8 mouse cellular contexts compared by ENCODE assay signal in the genomic region with DNA sequence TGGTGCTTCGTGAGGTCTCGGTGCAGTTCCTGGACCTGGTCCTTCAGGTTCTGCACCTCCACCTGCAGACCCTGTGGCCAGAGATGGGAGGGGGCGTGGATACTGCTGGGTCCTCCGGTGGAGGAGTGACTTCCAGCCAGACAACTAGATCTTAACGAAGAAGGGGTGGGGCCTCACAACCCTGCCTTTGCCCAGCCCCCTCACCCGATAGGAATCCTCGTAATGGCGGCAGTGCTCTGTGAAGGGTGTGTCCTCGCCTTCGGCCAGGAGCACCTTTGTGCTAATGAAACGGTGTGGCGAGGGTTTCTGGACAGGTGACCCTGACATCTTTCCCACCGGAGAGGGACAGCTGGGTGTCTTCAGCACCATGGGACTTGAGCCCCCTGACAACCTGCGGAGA. TPM values are rescaled to one million over a fixed set of nuclear protein-coding genes. Genes with fewer than 3 reads are reported as not detected.
DNase-seq lines count a peak whose midpoint lies in the region; ATAC-seq and TF ChIP-seq lines count a peak whose summit lies in the region.
"Had no signal": no experiment of that assay in that cellular context is flagged by ENCODE, and none has a peak within 500 bp of the region (broad histone marks: within the 10 kb centered on the region; RNA-seq: fewer than 3 reads in every experiment).

No protein-coding gene starts in this region.

- no peaks in the 10 kb centered on the region for H3K9me3 ChIP-seq in lung, embryonic 16.5 days (ENCODE audit: control insufficient read depth, low read length)
- H3K9me3 ChIP-seq in forebrain, embryonic 14.5 days (replicated peaks; ENCODE audit: control insufficient read depth, low read length) = no peaks in the 10 kb centered on the region
- no peaks in the 10 kb centered on the region for H3K9me3 ChIP-seq in limb, embryonic 12.5 days
- H3K9me3 ChIP-seq in stomach, postnatal 0 days (ENCODE audit: control insufficient read depth, low read length) = no peaks in the 10 kb centered on the region

- peak overlapping the region; percentile 9; the same call in 1 of the 2 replicates for H3K4me3 ChIP-seq in lung, embryonic 16.5 days (ENCODE audit: low read length)
- 0 out of 2 replicates have a peak overlapping the region, but pooled peaks have one; percentile 24 for H3K4me3 ChIP-seq in forebrain, embryonic 14.5 days (ENCODE audit: low read depth, low read length)
- H3K4me3 ChIP-seq in limb, embryonic 12.5 days (replicated peaks) = peak overlapping the region; percentile 39
- H3K4me3 ChIP-seq in stomach, postnatal 0 days (ENCODE audit: low read depth, low read length) = peak overlapping the region; percentile 4; the same call in 1 of the 2 replicates

- ATAC-seq in lung, embryonic 16.5 days (ENCODE audit: low read depth) = no peak
- ATAC-seq in forebrain, embryonic 14.5 days = no peak
- no peak for ATAC-seq in limb, embryonic 12.5 days (ENCODE audit: insufficient number of reproducible peaks, insufficient read depth, low FRiP score, low TSS enrichment, low read depth)
- no peak for ATAC-seq in stomach, postnatal 0 days (ENCODE audit: low FRiP score, low TSS enrichment)

- no peaks in the 10 kb centered on the region for H3K36me3 ChIP-seq in lung, embryonic 16.5 days (ENCODE audit: control insufficient read depth, insufficient read depth, low read length)
- peaks cover 11% of the 10 kb centered on the region; the same call in 1 of the 2 replicates for H3K36me3 ChIP-seq in forebrain, embryonic 14.5 days (ENCODE audit: control insufficient read depth, insufficient read depth, low read length)
- peaks cover 13% of the 10 kb centered on the region; the same call in 1 of the 2 replicates for H3K36me3 ChIP-seq in limb, embryonic 12.5 days
- H3K36me3 ChIP-seq in stomach, postnatal 0 days (ENCODE audit: control insufficient read depth, insufficient read depth, low read length) = peaks cover 4% of the 10 kb centered on the region; the same call in 1 of the 2 replicates

- peaks cover 15% of the 10 kb centered on the region for H3K4me1 ChIP-seq in lung, embryonic 16.5 days (replicated peaks; ENCODE audit: control insufficient read depth, insufficient read depth, low read length)
- peaks cover 7% of the 10 kb centered on the region for H3K4me1 ChIP-seq in forebrain, embryonic 14.5 days (ENCODE audit: control insufficient read depth, insufficient read depth, low read length)
- H3K4me1 ChIP-seq in limb, embryonic 12.5 days (replicated peaks) = peaks cover 33% of the 10 kb centered on the region
- no peaks in the 10 kb centered on the region for H3K4me1 ChIP-seq in stomach, postnatal 0 days (replicated peaks; ENCODE audit: control insufficient read depth, insufficient read depth)

- no peak for DNase-seq in lung, postnatal 10 days
- DNase-seq in forebrain, embryonic 14.5 days (ENCODE audit: low spot score) = no peak
- no peak for DNase-seq in stomach, postnatal 0 days (ENCODE audit: low spot score)
- no peak for DNase-seq in gastrocnemius, postnatal 4 days (ENCODE audit: low spot score in 2 of 2)
- DNase-seq in right cerebral cortex, postnatal 14 days = no peak

- TF ChIP-seq CTCF in stomach, postnatal 0 days (IDR thresholded peaks at IDR 0.05; ENCODE audit: low read depth) = no peak

- no peak overlapping the region for H3K9ac ChIP-seq in lung, embryonic 16.5 days (ENCODE audit: low read length)
- H3K9ac ChIP-seq in forebrain, embryonic 14.5 days (ENCODE audit: low read length) = no peak overlapping the region
- no peak overlapping the region for H3K9ac ChIP-seq in limb, embryonic 12.5 days (replicated peaks)
- H3K9ac ChIP-seq in stomach, postnatal 0 days (ENCODE audit: low read length) = no peak overlapping the region

- H3K4me2 ChIP-seq in lung, embryonic 16.5 days (ENCODE audit: low read depth, low read length) = peak overlapping the region; percentile 22
- H3K4me2 ChIP-seq in forebrain, embryonic 14.5 days (ENCODE audit: low read length) = peak overlapping the region; percentile 12; the same call in 1 of the 2 replicates
- H3K4me2 ChIP-seq in limb, embryonic 12.5 days = peak overlapping the region; percentile 62
- peak overlapping the region; percentile 21; the same call in 1 of the 2 replicates for H3K4me2 ChIP-seq in stomach, postnatal 0 days (replicated peaks; ENCODE audit: low read depth)

- no peak for TF ChIP-seq EP300 in stomach, postnatal 0 days (optimal IDR thresholded peaks at IDR 0.05)

- WGBS in lung, embryonic 16.5 days = 3% methylated on average over 14 of the region's 14 CpGs
- WGBS in forebrain, embryonic 14.5 days = 2% methylated on average over 14 of the region's 14 CpGs
- WGBS in limb, embryonic 12.5 days = 1% methylated on average over 14 of the region's 14 CpGs
- 7% methylated on average over 14 of the region's 14 CpGs for WGBS in stomach, postnatal 0 days

- peaks cover 59% of the 10 kb centered on the region for H3K27me3 ChIP-seq in lung, embryonic 16.5 days (ENCODE audit: control insufficient read depth, insufficient read depth, low read depth, low read length)
- peaks cover 61% of the 10 kb centered on the region for H3K27me3 ChIP-seq in forebrain, embryonic 14.5 days (replicated peaks; ENCODE audit: control insufficient read depth, insufficient read depth, low read length)
- peaks cover 85% of the 10 kb centered on the region for H3K27me3 ChIP-seq in limb, embryonic 12.5 days
- peaks cover 20% of the 10 kb centered on the region; the same call in 1 of the 2 replicates for H3K27me3 ChIP-seq in stomach, postnatal 0 days (ENCODE audit: control insufficient read depth, insufficient read depth, low read length)

- H3K27ac ChIP-seq in lung, embryonic 16.5 days (ENCODE audit: low read length) = no peak overlapping the region
- no peak overlapping the region for H3K27ac ChIP-seq in forebrain, embryonic 14.5 days (ENCODE audit: low read depth, low read length)
- no peak overlapping the region for H3K27ac ChIP-seq in limb, embryonic 12.5 days
- H3K27ac ChIP-seq in stomach, postnatal 0 days (replicated peaks) = no peak overlapping the region

RNA-seq across cellular contexts. Expression of a gene that starts 6.6 kb away (rescaled TPM):
- 2.5 and 2.7 TPM in 2 replicates for polyA plus RNA-seq in lung, embryonic 16.5 days (2015; fragmentation: Nextera tagmentation; extraction: Ambion mirVana)
- polyA plus RNA-seq in forebrain, embryonic 14.5 days (2014; fragmentation: Nextera tagmentation; extraction: Ambion mirVana) = 2.4 and 2.5 TPM in 2 replicates
- 0.47 and 0.68 TPM in 2 replicates for polyA plus RNA-seq in limb, embryonic 12.5 days (2016; fragmentation: Nextera tagmentation; extraction: Ambion mirVana)
- polyA plus RNA-seq in stomach, postnatal 0 days (2015; fragmentation: Nextera tagmentation; extraction: Ambion mirVana) = 0.40 and 0.46 TPM in 2 replicates
- under 1 TPM in 1 of 2 experiments, not detected in 1; 0.32 TPM for total RNA-seq in gastrocnemius, postnatal 4 days (2021)

RNA-seq across cellular contexts. Expression of a gene that starts 13.4 kb away (rescaled TPM):
- 361 and 378 TPM in 2 replicates for polyA plus RNA-seq in lung, embryonic 16.5 days (2015; fragmentation: Nextera tagmentation; extraction: Ambion mirVana)
- polyA plus RNA-seq in forebrain, embryonic 14.5 days (2014; fragmentation: Nextera tagmentation; extraction: Ambion mirVana) = 196 and 235 TPM in 2 replicates
- 405 and 448 TPM in 2 replicates for polyA plus RNA-seq in limb, embryonic 12.5 days (2016; fragmentation: Nextera tagmentation; extraction: Ambion mirVana)
- 351 and 372 TPM in 2 replicates for polyA plus RNA-seq in stomach, postnatal 0 days (2015; fragmentation: Nextera tagmentation; extraction: Ambion mirVana)
- 100 to 1,000 TPM; 405 to 428 TPM for total RNA-seq in gastrocnemius, postnatal 4 days (2021)

RNA-seq across cellular contexts. Expression of a gene that starts 15.2 kb away (rescaled TPM):
- polyA plus RNA-seq in lung, embryonic 16.5 days (2015; fragmentation: Nextera tagmentation; extraction: Ambion mirVana) = 21.7 and 24.0 TPM in 2 replicates
- polyA plus RNA-seq in forebrain, embryonic 14.5 days (2014; fragmentation: Nextera tagmentation; extraction: Ambion mirVana) = 13.2 and 18.2 TPM in 2 replicates
- polyA plus RNA-seq in limb, embryonic 12.5 days (2016; fragmentation: Nextera tagmentation; extraction: Ambion mirVana) = 29.3 and 33.2 TPM in 2 replicates
- 9.6 and 10.2 TPM in 2 replicates for polyA plus RNA-seq in stomach, postnatal 0 days (2015; fragmentation: Nextera tagmentation; extraction: Ambion mirVana)
- 10 to 100 TPM; 21.3 to 26.0 TPM for total RNA-seq in gastrocnemius, postnatal 4 days (2021)

RNA-seq across cellular contexts. Expression of a gene that starts 20.7 kb away (rescaled TPM):
- polyA plus RNA-seq in lung, embryonic 16.5 days (2015; fragmentation: Nextera tagmentation; extraction: Ambion mirVana) = not detected in 2 replicates
- not detected in 2 replicates for polyA plus RNA-seq in forebrain, embryonic 14.5 days (2014; fragmentation: Nextera tagmentation; extraction: Ambion mirVana)
- not detected in 2 replicates for polyA plus RNA-seq in limb, embryonic 12.5 days (2016; fragmentation: Nextera tagmentation; extraction: Ambion mirVana)
- not detected in 2 replicates for polyA plus RNA-seq in stomach, postnatal 0 days (2015; fragmentation: Nextera tagmentation; extraction: Ambion mirVana)
- total RNA-seq in gastrocnemius, postnatal 4 days (2021) = not detected
- polyA plus RNA-seq: heart, embryonic 14.5 days had no signal

RNA-seq across cellular contexts. Expression of a gene that starts 26.3 kb away (rescaled TPM):
- 0.28 and 0.38 TPM in 2 replicates for polyA plus RNA-seq in lung, embryonic 16.5 days (2015; fragmentation: Nextera tagmentation; extraction: Ambion mirVana)
- polyA plus RNA-seq in forebrain, embryonic 14.5 days (2014; fragmentation: Nextera tagmentation; extraction: Ambion mirVana) = 15.6 and 18.6 TPM in 2 replicates
- polyA plus RNA-seq in limb, embryonic 12.5 days (2016; fragmentation: Nextera tagmentation; extraction: Ambion mirVana) = 0.08 and 0.41 TPM in 2 replicates
- polyA plus RNA-seq in stomach, postnatal 0 days (2015; fragmentation: Nextera tagmentation; extraction: Ambion mirVana) = 1.3 and 1.9 TPM in 2 replicates
- total RNA-seq in gastrocnemius, postnatal 4 days (2021) = under 1 TPM; 0.18 to 0.27 TPM
- polyA plus RNA-seq: heart, embryonic 14.5 days had no signal

Comparison
In these comparisons a context has a peak if more than half of its experiments do, and no peak if none do; other contexts are left out.
1. H3K4me2 ChIP-seq: peak in every context shown above with its lines; median percentile 62 in limb, embryonic 12.5 days; 22 in lung, embryonic 16.5 days; 21 in stomach, postnatal 0 days; 12 in forebrain, embryonic 14.5 days.